Comparison of ENCODE assay signal across 19 mouse cellular contexts in genomic region chr13:15931553-15932162, GRCm38 (mm10).
DNase-seq lines count a peak whose midpoint lies in the region; ATAC-seq and TF ChIP-seq lines count a peak whose summit lies in the region.
"Had no signal": no experiment of that assay in that cellular context is flagged by ENCODE, and none has a peak within 500 bp of the region (broad histone marks: within the 10 kb centered on the region; RNA-seq: fewer than 3 reads in every experiment).

No protein-coding gene starts in this region.

- no peaks in the 10 kb centered on the region for H3K27me3 ChIP-seq in embryonic facial prominence, embryonic 13.5 days
- H3K27me3 ChIP-seq in embryonic facial prominence, embryonic 10.5 days (replicated peaks; ENCODE audit: low read depth, poor library complexity, severe bottlenecking): no peaks in the 10 kb centered on the region
- no peaks in the 10 kb centered on the region for H3K27me3 ChIP-seq in neural tube, embryonic 11.5 days (ENCODE audit: control insufficient read depth, insufficient read depth, low read length)
- H3K27me3 ChIP-seq in neural tube, embryonic 15.5 days (replicated peaks): no peaks in the 10 kb centered on the region
- no peaks in the 10 kb centered on the region for H3K27me3 ChIP-seq in liver, postnatal 0 days (ENCODE audit: insufficient read depth, low read length)
- no peaks in the 10 kb centered on the region for H3K27me3 ChIP-seq in neural tube, embryonic 14.5 days (ENCODE audit: control insufficient read depth, insufficient read depth, low read length)
- no peaks in the 10 kb centered on the region for H3K27me3 ChIP-seq in intestine, embryonic 15.5 days (replicated peaks)
- H3K27me3 ChIP-seq: kidney, embryonic 15.5 days; limb, embryonic 12.5 days; lung, embryonic 15.5 days; megakaryocyte, embryonic 14.5 days had no signal

- H3K4me1 ChIP-seq in embryonic facial prominence, embryonic 13.5 days: no peaks in the 10 kb centered on the region
- no peaks in the 10 kb centered on the region for H3K4me1 ChIP-seq in embryonic facial prominence, embryonic 10.5 days
- no peaks in the 10 kb centered on the region for H3K4me1 ChIP-seq in neural tube, embryonic 11.5 days (ENCODE audit: control insufficient read depth, insufficient read depth, low read length)
- no peaks in the 10 kb centered on the region for H3K4me1 ChIP-seq in neural tube, embryonic 15.5 days
- no peaks in the 10 kb centered on the region for H3K4me1 ChIP-seq in liver, postnatal 0 days (ENCODE audit: insufficient read depth)
- H3K4me1 ChIP-seq in neural tube, embryonic 14.5 days (ENCODE audit: control insufficient read depth, insufficient read depth, low read length): no peaks in the 10 kb centered on the region
- H3K4me1 ChIP-seq in intestine, embryonic 15.5 days (replicated peaks): no peaks in the 10 kb centered on the region
- H3K4me1 ChIP-seq: kidney, embryonic 15.5 days; limb, embryonic 12.5 days; lung, embryonic 15.5 days; megakaryocyte, embryonic 14.5 days had no signal

- no peaks in the 10 kb centered on the region for H3K9me3 ChIP-seq in embryonic facial prominence, embryonic 13.5 days
- H3K9me3 ChIP-seq in embryonic facial prominence, embryonic 10.5 days: no peaks in the 10 kb centered on the region
- H3K9me3 ChIP-seq in neural tube, embryonic 11.5 days (ENCODE audit: control insufficient read depth, low read length): no peaks in the 10 kb centered on the region
- no peaks in the 10 kb centered on the region for H3K9me3 ChIP-seq in neural tube, embryonic 15.5 days (replicated peaks)
- H3K9me3 ChIP-seq in liver, postnatal 0 days (ENCODE audit: low read length): no peaks in the 10 kb centered on the region
- no peaks in the 10 kb centered on the region for H3K9me3 ChIP-seq in neural tube, embryonic 14.5 days (ENCODE audit: control insufficient read depth, low read length)
- H3K9me3 ChIP-seq in intestine, embryonic 15.5 days: no peaks in the 10 kb centered on the region
- H3K9me3 ChIP-seq: kidney, embryonic 15.5 days; limb, embryonic 12.5 days; lung, embryonic 15.5 days; megakaryocyte, embryonic 14.5 days had no signal

- no peaks in the 10 kb centered on the region for H3K36me3 ChIP-seq in embryonic facial prominence, embryonic 13.5 days
- no peaks in the 10 kb centered on the region for H3K36me3 ChIP-seq in embryonic facial prominence, embryonic 10.5 days (replicated peaks)
- H3K36me3 ChIP-seq in neural tube, embryonic 11.5 days (ENCODE audit: control insufficient read depth, insufficient read depth, low read length): no peaks in the 10 kb centered on the region
- H3K36me3 ChIP-seq in neural tube, embryonic 15.5 days: no peaks in the 10 kb centered on the region
- no peaks in the 10 kb centered on the region for H3K36me3 ChIP-seq in liver, postnatal 0 days (replicated peaks; ENCODE audit: insufficient read depth, low read length)
- no peaks in the 10 kb centered on the region for H3K36me3 ChIP-seq in neural tube, embryonic 14.5 days (ENCODE audit: control insufficient read depth, insufficient read depth, low read length)
- no peaks in the 10 kb centered on the region for H3K36me3 ChIP-seq in intestine, embryonic 15.5 days
- H3K36me3 ChIP-seq: kidney, embryonic 15.5 days; limb, embryonic 12.5 days; lung, embryonic 15.5 days had no signal

- no peak overlapping the region for H3K4me2 ChIP-seq in embryonic facial prominence, embryonic 13.5 days
- H3K4me2 ChIP-seq in neural tube, embryonic 11.5 days (ENCODE audit: low read depth): no peak overlapping the region
- H3K4me2 ChIP-seq in neural tube, embryonic 15.5 days: no peak overlapping the region
- no peak overlapping the region for H3K4me2 ChIP-seq in liver, postnatal 0 days (ENCODE audit: low read depth, low read length)
- H3K4me2 ChIP-seq in neural tube, embryonic 14.5 days (ENCODE audit: low read depth, low read length): no peak overlapping the region
- H3K4me2 ChIP-seq in intestine, embryonic 15.5 days (replicated peaks): no peak overlapping the region
- H3K4me2 ChIP-seq: heart, embryonic 11.5 days; kidney, embryonic 15.5 days; limb, embryonic 12.5 days; lung, embryonic 15.5 days had no signal

- TF ChIP-seq CTCF in liver, postnatal 0 days (IDR thresholded peaks at IDR 0.05; ENCODE audit: low read depth): no peak

- no peak for DNase-seq in embryonic facial prominence, embryonic 10.5 days (ENCODE audit: low spot score)
- DNase-seq in neural tube, embryonic 11.5 days (ENCODE audit: low spot score): no peak
- DNase-seq in liver, postnatal 0 days: no peak
- DNase-seq in kidney, postnatal 10 days: no peak
- DNase-seq: adrenal gland, adult 2 months; cerebellum, adult 8-10 months; gastrocnemius, postnatal 14 days; retina, postnatal 1 day; thymus, postnatal 14 days had no signal

- no peak for TF ChIP-seq EP300 in liver, postnatal 0 days (IDR thresholded peaks at IDR 0.05; ENCODE audit: low read depth)

- no peak overlapping the region for H3K4me3 ChIP-seq in embryonic facial prominence, embryonic 13.5 days
- no peak overlapping the region for H3K4me3 ChIP-seq in embryonic facial prominence, embryonic 10.5 days
- no peak overlapping the region for H3K4me3 ChIP-seq in neural tube, embryonic 11.5 days (ENCODE audit: low read depth, low read length)
- H3K4me3 ChIP-seq in neural tube, embryonic 15.5 days (replicated peaks): no peak overlapping the region
- H3K4me3 ChIP-seq in liver, postnatal 0 days (ENCODE audit: low read depth, low read length): no peak overlapping the region
- no peak overlapping the region for H3K4me3 ChIP-seq in neural tube, embryonic 14.5 days (ENCODE audit: low read depth, low read length)
- no peak overlapping the region for H3K4me3 ChIP-seq in intestine, embryonic 15.5 days (replicated peaks)
- H3K4me3 ChIP-seq: kidney, embryonic 15.5 days; limb, embryonic 12.5 days; lung, embryonic 15.5 days; megakaryocyte, embryonic 14.5 days had no signal

- ATAC-seq in embryonic facial prominence, embryonic 13.5 days (ENCODE audit: insufficient number of reproducible peaks, insufficient read depth, low FRiP score, low TSS enrichment, low read depth): 0 out of 2 replicates have a peak, but pooled peaks have one; percentile 59
- ATAC-seq in neural tube, embryonic 11.5 days (ENCODE audit: insufficient read depth, low FRiP score, low TSS enrichment): peak; percentile 43; the same call in 1 of the 2 replicates
- no peak for ATAC-seq in neural tube, embryonic 15.5 days (ENCODE audit: low FRiP score)
- ATAC-seq in liver, postnatal 0 days: peak; percentile 27; the same call in 1 of the 2 replicates
- peak; percentile 24; the same call in 1 of the 2 replicates for ATAC-seq in neural tube, embryonic 14.5 days (ENCODE audit: low read depth)
- ATAC-seq in intestine, embryonic 15.5 days: no peak
- ATAC-seq: inflammation-experienced regulatory T-cells, adult 6 months had no signal

- no peak overlapping the region for H3K9ac ChIP-seq in embryonic facial prominence, embryonic 13.5 days
- no peak overlapping the region for H3K9ac ChIP-seq in neural tube, embryonic 11.5 days (ENCODE audit: low read length)
- H3K9ac ChIP-seq in neural tube, embryonic 15.5 days (replicated peaks): no peak overlapping the region
- H3K9ac ChIP-seq in liver, postnatal 0 days (replicated peaks): no peak overlapping the region
- H3K9ac ChIP-seq in neural tube, embryonic 14.5 days (replicated peaks; ENCODE audit: low read depth, low read length): no peak overlapping the region
- no peak overlapping the region for H3K9ac ChIP-seq in intestine, embryonic 15.5 days
- H3K9ac ChIP-seq: kidney, embryonic 15.5 days; limb, embryonic 12.5 days; lung, embryonic 15.5 days had no signal

- no peak overlapping the region for H3K27ac ChIP-seq in embryonic facial prominence, embryonic 13.5 days
- H3K27ac ChIP-seq in embryonic facial prominence, embryonic 10.5 days (replicated peaks): no peak overlapping the region
- no peak overlapping the region for H3K27ac ChIP-seq in neural tube, embryonic 11.5 days (ENCODE audit: low read depth, low read length)
- H3K27ac ChIP-seq in neural tube, embryonic 15.5 days (replicated peaks): no peak overlapping the region
- H3K27ac ChIP-seq in liver, postnatal 0 days (ENCODE audit: low read depth): 0 out of 2 replicates have a peak overlapping the region, but pooled peaks have one; percentile 22
- H3K27ac ChIP-seq in neural tube, embryonic 14.5 days (ENCODE audit: low read depth, low read length): no peak overlapping the region
- H3K27ac ChIP-seq in intestine, embryonic 15.5 days: no peak overlapping the region
- H3K27ac ChIP-seq: kidney, embryonic 15.5 days; limb, embryonic 12.5 days; lung, embryonic 15.5 days had no signal

- WGBS in embryonic facial prominence, embryonic 13.5 days: 44% methylated on average over 5 of the region's 5 CpGs
- WGBS in embryonic facial prominence, embryonic 10.5 days: 33% methylated on average over 5 of the region's 5 CpGs
- 37% methylated on average over 5 of the region's 5 CpGs for WGBS in neural tube, embryonic 11.5 days
- 38% methylated on average over 5 of the region's 5 CpGs for WGBS in neural tube, embryonic 15.5 days
- 41% methylated on average over 5 of the region's 5 CpGs for WGBS in liver, postnatal 0 days (ENCODE audit: insufficient replicate concordance)
- WGBS in neural tube, embryonic 14.5 days: 24% methylated on average over 5 of the region's 5 CpGs
- WGBS in intestine, embryonic 15.5 days: 50% methylated on average over 5 of the region's 5 CpGs

Comparison
In these comparisons a context has a peak if more than half of its experiments do, and no peak if none do; other contexts are left out.
1. ATAC-seq: peak in embryonic facial prominence, embryonic 13.5 days (single experiment), neural tube, embryonic 11.5 days (single experiment), liver, postnatal 0 days (single experiment) and neural tube, embryonic 14.5 days (single experiment); none in neural tube, embryonic 15.5 days (single experiment) and intestine, embryonic 15.5 days (single experiment).